Mouse (Mus musculus) left cerebral cortex, adult 9 months (tissue): ENCODE results near the gene Cenpm.

Experiments used
- DNase-seq, 2 experiments: peaks; one replicate each; pipeline ENCODE4 v3.0.0; 2022; ENCODE audit warnings: low spot score in 2 of 2

The Cenpm gene

GRCm38 (mm10) chr15:82215332-82216046, 29.1 kb downstream of the Cenpm start:
- no peak for DNase-seq

- no peak for DNase-seq
These were observed 31.3 kb downstream of the Cenpm start for GRCm38 (mm10) chr15:82213222-82213621.

- no peak for DNase-seq
These were observed 31.8 kb downstream of the Cenpm start, which contains the start of gene Shisa8 for GRCm38 (mm10) chr15:82212752-82213063. TSS of gene Shisa8 (minus strand) at chr15:82212815.

GRCm38 (mm10) chr15:82211911-82212751, 32.4 kb downstream of the Cenpm start:
- no peak for DNase-seq

GRCm38 (mm10) chr15:82211281-82211680, 33.3 kb downstream of the Cenpm start:
- no peak for DNase-seq

GRCm38 (mm10) chr15:82210801-82211200, 33.7 kb downstream of the Cenpm start:
- DNase-seq = no peak

- no peak for DNase-seq
These were observed 35.1 kb downstream of the Cenpm start for GRCm38 (mm10) chr15:82209295-82210050.

- DNase-seq = no peak
These were observed 36.2 kb downstream of the Cenpm start for GRCm38 (mm10) chr15:82208307-82208706.

GRCm38 (mm10) chr15:82207504-82208219, 36.9 kb downstream of the Cenpm start:
- DNase-seq = no peak

GRCm38 (mm10) chr15:82207105-82207459, 37.5 kb downstream of the Cenpm start:
- no peak for DNase-seq

GRCm38 (mm10) chr15:82206365-82207104, 38.0 kb downstream of the Cenpm start:
- DNase-seq = peak in 1 of 2 experiments; percentile 43

GRCm38 (mm10) chr15:82204680-82205371, 39.7 kb downstream of the Cenpm start:
- no peak for DNase-seq

- DNase-seq = no peak
These were observed 40.8 kb downstream of the Cenpm start for GRCm38 (mm10) chr15:82203611-82204351.

- DNase-seq = no peak
These were observed 41.5 kb downstream of the Cenpm start for GRCm38 (mm10) chr15:82203090-82203489.

GRCm38 (mm10) chr15:82202086-82202485, 42.5 kb downstream of the Cenpm start:
- no peak for DNase-seq

- no peak for DNase-seq
These were observed 45.0 kb downstream of the Cenpm start for GRCm38 (mm10) chr15:82199546-82199945.

- no peak for DNase-seq
These were observed 46.2 kb downstream of the Cenpm start for GRCm38 (mm10) chr15:82198342-82198741.

GRCm38 (mm10) chr15:82197937-82198336, 46.6 kb downstream of the Cenpm start:
- no peak for DNase-seq

- no peak for DNase-seq
These were observed 47.2 kb downstream of the Cenpm start for GRCm38 (mm10) chr15:82197246-82197750.

- no peak for DNase-seq
These were observed 48.2 kb downstream of the Cenpm start for GRCm38 (mm10) chr15:82196300-82196699.
